Mouse (Mus musculus): ENCODE measurements around the gene Dchs2. TPM values are rescaled to one million over a fixed set of nuclear protein-coding genes. Genes with fewer than 3 reads are reported as not detected.

The Dchs2 gene
- total and polyA plus RNA-seq, 2 experiments from 2014 or later, result 0.04 to 0.19 TPM

GRCm38 (mm10) chr3:83156165-83156564, 28.4 kb downstream of the Dchs2 start:
- Histone ChIP-seq H3K4me2 (ENCODE audit: low read depth, low read length) (no peak overlapping the region), H3K9me3 (replicated peaks; ENCODE audit: control insufficient read depth, low read length) (no peaks in the 10 kb centered on the region), H3K27me3 (ENCODE audit: control insufficient read depth, insufficient read depth, low read length) (no peaks in the 10 kb centered on the region), H3K4me1 (ENCODE audit: control insufficient read depth, insufficient read depth) (peaks cover 6% of the 10 kb centered on the region), H3K36me3 (replicated peaks; ENCODE audit: control insufficient read depth, insufficient read depth, low read length) (no peaks in the 10 kb centered on the region), H3K4me3 (ENCODE audit: low read depth, low read length) (no peak overlapping the region), H3K27ac (ENCODE audit: low read depth) (no peak overlapping the region), H3K9ac (replicated peaks; ENCODE audit: low read depth, low read length) (no peak overlapping the region)
- ATAC-seq (ENCODE audit: insufficient read depth, low read depth), result no peak
- 68% methylated on average over 4 of the region's 4 CpGs for WGBS
- DNase-seq (ENCODE audit: low spot score), result no peak
- TF ChIP-seq EP300 (IDR thresholded peaks at IDR 0.05; ENCODE audit: low read depth), result no peak
- TF ChIP-seq CTCF (IDR thresholded peaks at IDR 0.05; ENCODE audit: low read depth), result no peak

- Histone ChIP-seq H3K36me3 (replicated peaks; ENCODE audit: control insufficient read depth, insufficient read depth, low read length) (no peaks in the 10 kb centered on the region), H3K4me2 (ENCODE audit: low read depth, low read length) (no peak overlapping the region), H3K27me3 (ENCODE audit: control insufficient read depth, insufficient read depth, low read length) (no peaks in the 10 kb centered on the region), H3K9ac (replicated peaks; ENCODE audit: low read depth, low read length) (no peak overlapping the region), H3K4me3 (ENCODE audit: low read depth, low read length) (no peak overlapping the region), H3K27ac (ENCODE audit: low read depth) (no peak overlapping the region), H3K4me1 (ENCODE audit: control insufficient read depth, insufficient read depth) (no peaks in the 10 kb centered on the region), H3K9me3 (replicated peaks; ENCODE audit: control insufficient read depth, low read length) (no peaks in the 10 kb centered on the region)
- DNase-seq (ENCODE audit: low spot score) (no peak), ATAC-seq (ENCODE audit: insufficient read depth, low read depth) (no peak)
- TF ChIP-seq CTCF (IDR thresholded peaks at IDR 0.05; ENCODE audit: low read depth), result no peak
- TF ChIP-seq EP300 (IDR thresholded peaks at IDR 0.05; ENCODE audit: low read depth), result no peak
- 77% methylated on average over 6 of the region's 6 CpGs for WGBS
Measured at GRCm38 (mm10) chr3:83161542-83162231, 33.9 kb downstream of the Dchs2 start.

GRCm38 (mm10) chr3:83163676-83164075, 35.9 kb downstream of the Dchs2 start:
- Histone ChIP-seq H3K4me3 (ENCODE audit: low read depth, low read length) (no peak overlapping the region), H3K9me3 (replicated peaks; ENCODE audit: control insufficient read depth, low read length) (no peaks in the 10 kb centered on the region), H3K36me3 (replicated peaks; ENCODE audit: control insufficient read depth, insufficient read depth, low read length) (no peaks in the 10 kb centered on the region), H3K4me1 (ENCODE audit: control insufficient read depth, insufficient read depth) (no peaks in the 10 kb centered on the region), H3K27me3 (ENCODE audit: control insufficient read depth, insufficient read depth, low read length) (no peaks in the 10 kb centered on the region), H3K9ac (replicated peaks; ENCODE audit: low read depth, low read length) (no peak overlapping the region), H3K27ac (ENCODE audit: low read depth) (no peak overlapping the region), H3K4me2 (ENCODE audit: low read depth, low read length) (no peak overlapping the region)
- ATAC-seq (ENCODE audit: insufficient read depth, low read depth) (no peak), DNase-seq (ENCODE audit: low spot score) (no peak)
- WGBS, result 62% methylated on average over 3 of the region's 3 CpGs
- no peak for TF ChIP-seq EP300 (IDR thresholded peaks at IDR 0.05; ENCODE audit: low read depth)
- no peak for TF ChIP-seq CTCF (IDR thresholded peaks at IDR 0.05; ENCODE audit: low read depth)

GRCm38 (mm10) chr3:83185527-83185926, 57.8 kb downstream of the Dchs2 start:
- Histone ChIP-seq H3K27ac (ENCODE audit: low read depth) (no peak overlapping the region), H3K4me2 (ENCODE audit: low read depth, low read length) (no peak overlapping the region), H3K9me3 (replicated peaks; ENCODE audit: control insufficient read depth, low read length) (no peaks in the 10 kb centered on the region), H3K27me3 (ENCODE audit: control insufficient read depth, insufficient read depth, low read length) (no peaks in the 10 kb centered on the region), H3K4me3 (ENCODE audit: low read depth, low read length) (no peak overlapping the region), H3K4me1 (ENCODE audit: control insufficient read depth, insufficient read depth) (no peaks in the 10 kb centered on the region), H3K9ac (replicated peaks; ENCODE audit: low read depth, low read length) (no peak overlapping the region), H3K36me3 (replicated peaks; ENCODE audit: control insufficient read depth, insufficient read depth, low read length) (no peaks in the 10 kb centered on the region)
- ATAC-seq (ENCODE audit: insufficient read depth, low read depth) (no peak), DNase-seq (ENCODE audit: low spot score) (no peak)
- 85% methylated on average over 5 of the region's 5 CpGs for WGBS
- TF ChIP-seq CTCF (IDR thresholded peaks at IDR 0.05; ENCODE audit: low read depth) (no peak), EP300 (IDR thresholded peaks at IDR 0.05; ENCODE audit: low read depth) (no peak)

- Histone ChIP-seq H3K4me3 (ENCODE audit: low read depth, low read length) (no peak overlapping the region), H3K27ac (ENCODE audit: low read depth) (no peak overlapping the region), H3K4me2 (ENCODE audit: low read depth, low read length) (no peak overlapping the region), H3K9me3 (replicated peaks; ENCODE audit: control insufficient read depth, low read length) (no peaks in the 10 kb centered on the region), H3K9ac (replicated peaks; ENCODE audit: low read depth, low read length) (no peak overlapping the region), H3K4me1 (ENCODE audit: control insufficient read depth, insufficient read depth) (no peaks in the 10 kb centered on the region), H3K27me3 (ENCODE audit: control insufficient read depth, insufficient read depth, low read length) (no peaks in the 10 kb centered on the region), H3K36me3 (replicated peaks; ENCODE audit: control insufficient read depth, insufficient read depth, low read length) (no peaks in the 10 kb centered on the region)
- 66% methylated on average over 2 of the region's 2 CpGs for WGBS
- ATAC-seq (ENCODE audit: insufficient read depth, low read depth) (no peak), DNase-seq (ENCODE audit: low spot score) (no peak)
- TF ChIP-seq CTCF (IDR thresholded peaks at IDR 0.05; ENCODE audit: low read depth), result no peak
- no peak for TF ChIP-seq EP300 (IDR thresholded peaks at IDR 0.05; ENCODE audit: low read depth)
Measured at GRCm38 (mm10) chr3:83191271-83191670, 63.5 kb downstream of the Dchs2 start.

- Histone ChIP-seq H3K9ac (replicated peaks; ENCODE audit: low read depth, low read length) (no peak overlapping the region), H3K9me3 (replicated peaks; ENCODE audit: control insufficient read depth, low read length) (no peaks in the 10 kb centered on the region), H3K4me1 (ENCODE audit: control insufficient read depth, insufficient read depth) (no peaks in the 10 kb centered on the region), H3K4me2 (ENCODE audit: low read depth, low read length) (no peak overlapping the region), H3K4me3 (ENCODE audit: low read depth, low read length) (no peak overlapping the region), H3K27me3 (ENCODE audit: control insufficient read depth, insufficient read depth, low read length) (no peaks in the 10 kb centered on the region), H3K27ac (ENCODE audit: low read depth) (no peak overlapping the region), H3K36me3 (replicated peaks; ENCODE audit: control insufficient read depth, insufficient read depth, low read length) (no peaks in the 10 kb centered on the region)
- WGBS, result 36% methylated on average over 1 of the region's 1 CpGs
- DNase-seq (ENCODE audit: low spot score) (no peak), ATAC-seq (ENCODE audit: insufficient read depth, low read depth) (no peak)
- TF ChIP-seq EP300 (IDR thresholded peaks at IDR 0.05; ENCODE audit: low read depth) (no peak), CTCF (IDR thresholded peaks at IDR 0.05; ENCODE audit: low read depth) (no peak)
Measured at GRCm38 (mm10) chr3:83192401-83192800, 64.7 kb downstream of the Dchs2 start.

Measured in heart, postnatal 0 days (tissue).